Mouse (Mus musculus): ENCODE results near the gene Ap5m1.

DNA sequence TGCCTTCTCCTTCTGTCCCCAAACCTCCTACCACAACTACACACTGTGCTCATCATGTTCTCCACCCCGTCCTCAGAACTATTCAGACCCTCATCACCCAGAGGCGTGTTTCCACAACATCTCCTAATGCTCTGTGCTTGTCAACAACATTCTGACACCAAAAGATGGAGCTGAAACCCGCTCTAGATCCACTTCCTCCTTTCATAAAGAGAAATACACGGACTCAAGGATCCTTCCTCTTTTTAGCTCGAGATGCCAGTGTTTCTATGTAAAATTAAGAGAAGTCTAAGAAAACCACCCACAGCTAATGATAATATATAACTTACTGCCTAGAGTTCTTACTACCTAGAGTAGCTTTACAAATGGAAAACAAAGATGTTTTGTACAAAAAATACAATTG lies 46.1 kb upstream of the Ap5m1 start:
- no peak for TF ChIP-seq CTCF (IDR thresholded peaks at IDR 0.05; ENCODE audit: borderline replicate concordance, insufficient read depth, low read depth, low read length)
- no peak for TF ChIP-seq POLR2A (IDR thresholded peaks at IDR 0.05; ENCODE audit: borderline replicate concordance, insufficient read depth, low read length)
